Mouse (Mus musculus) C2C12 (cell line): ENCODE results near the gene Rita1.

ENCODE experiments used
- CEBPB ChIP-seq: IDR thresholded peaks from one replicate; pipeline ENCODE4 v1.6.1; 2011; ENCODE audit warnings: low read depth, mild to moderate bottlenecking, control low read depth, moderate library complexity
- CTCF ChIP-seq: IDR thresholded peaks from one replicate; pipeline ENCODE4 v1.5.1; 2011; ENCODE audit not compliant: control insufficient read depth, insufficient read depth, insufficient read length
- FOSL1 ChIP-seq: IDR thresholded peaks from one replicate; pipeline ENCODE4 v1.8.0; 2011; ENCODE audit warnings: mild to moderate bottlenecking, low read length; ENCODE audit not compliant: poor library complexity, insufficient read depth, severe bottlenecking
- MAX ChIP-seq: IDR thresholded peaks from one replicate; pipeline ENCODE4 v1.6.1; 2011; ENCODE audit warnings: mild to moderate bottlenecking, control low read depth
- MYOD1 ChIP-seq: IDR thresholded peaks from one replicate; pipeline ENCODE4 v1.6.1; 2011; ENCODE audit warnings: low read depth; ENCODE audit not compliant: control insufficient read depth, insufficient read length
- MYOG ChIP-seq: IDR thresholded peaks from one replicate; pipeline ENCODE4 v1.6.1; 2011; ENCODE audit not compliant: control insufficient read depth, insufficient read length; ENCODE audit errors: extremely low read depth
- USF1 ChIP-seq: IDR thresholded peaks from one replicate; pipeline ENCODE4 v1.6.1; 2011; ENCODE audit warnings: low read depth, mild to moderate bottlenecking, control low read depth, moderate library complexity

GRCm38 (mm10) chr5:120571056-120571740 is 41.2 kb downstream of the Rita1 start:
- TF ChIP-seq CTCF (no peak), CEBPB (no peak), MAX (no peak), USF1 (no peak), MYOD1 (no peak), MYOG (no peak), FOSL1 (no peak)
